Mouse (Mus musculus): ENCODE results near the gene Ppp1r9a.
A peak's percentile ranks its signal among the peaks of the same experiment; 100 is the strongest.

The Ppp1r9a gene

GRCm38 (mm10) chr6:4962197-4962596 lies 59.5 kb downstream of the Ppp1r9a start:
- no peak for DNase-seq

DNA sequence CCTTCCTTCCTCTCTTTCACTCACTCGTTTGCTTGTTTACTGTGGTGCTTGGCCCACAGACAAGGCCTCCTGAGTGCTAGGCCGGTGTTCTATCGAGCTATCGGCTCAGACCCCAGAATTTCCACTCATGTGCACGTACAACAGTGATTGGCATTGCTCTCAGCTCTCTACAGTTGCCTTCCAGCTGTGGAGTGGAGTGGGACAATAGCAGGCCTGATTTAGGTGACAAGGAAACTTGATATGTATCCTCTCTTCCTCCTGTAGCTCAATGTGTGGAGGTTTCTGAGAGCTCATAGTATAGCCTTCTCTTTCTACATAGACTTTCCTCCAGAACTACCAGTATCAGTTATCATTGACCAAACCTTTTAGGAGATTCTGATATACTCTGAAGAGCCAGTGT lies 60.3 kb downstream of the Ppp1r9a start:
- no peak for DNase-seq

- no peak for DNase-seq
Measured at GRCm38 (mm10) chr6:4967236-4967635, 64.5 kb downstream of the Ppp1r9a start.

DNA sequence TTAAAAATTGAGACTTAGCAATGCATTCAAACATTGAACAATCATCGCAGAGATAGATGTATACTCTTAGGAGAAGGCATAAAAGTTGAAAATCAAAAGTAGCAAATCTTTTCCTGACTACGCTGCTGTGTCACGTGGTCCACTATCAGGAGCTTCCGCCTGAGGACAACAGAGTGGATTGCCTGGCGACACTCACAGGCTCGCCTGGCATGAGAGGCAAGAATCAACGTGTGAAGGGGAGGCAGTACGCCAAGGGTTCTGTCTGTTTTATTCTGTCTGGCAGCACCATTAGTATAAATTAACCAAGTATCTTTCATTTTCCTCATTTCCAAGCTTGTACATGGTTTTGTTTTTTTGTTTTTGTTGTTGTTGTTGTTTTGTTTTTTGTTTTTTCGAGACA lies 68.5 kb downstream of the Ppp1r9a start:
- peak in 1 of 2 experiments; percentile 15 for DNase-seq

GRCm38 (mm10) chr6:4972808-4973207 lies 70.1 kb downstream of the Ppp1r9a start:
- DNase-seq: peak; percentile 21 to 28

GRCm38 (mm10) chr6:4973337-4973736 lies 70.6 kb downstream of the Ppp1r9a start:
- no peak for DNase-seq

GRCm38 (mm10) chr6:4977515-4977914 lies 74.8 kb downstream of the Ppp1r9a start:
- no peak for DNase-seq

DNA sequence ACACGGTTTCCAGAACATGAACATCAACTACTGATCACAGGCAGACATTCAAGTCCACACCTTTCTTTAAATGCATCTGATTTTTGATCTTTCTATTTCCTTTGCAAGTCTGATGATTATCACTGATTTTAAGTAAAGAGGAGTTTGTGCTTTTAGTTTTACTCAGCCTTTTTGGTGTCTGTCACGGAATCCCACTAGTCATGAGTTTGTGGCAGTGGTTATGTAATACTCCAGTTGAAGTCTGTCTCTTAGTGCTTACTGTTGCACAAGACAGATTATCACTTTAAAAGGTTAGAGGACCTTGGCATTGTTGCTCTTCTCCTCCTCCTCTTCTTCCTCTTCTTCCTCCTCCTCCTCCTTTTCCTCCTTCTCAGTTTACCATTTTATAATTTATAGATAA lies 75.5 kb downstream of the Ppp1r9a start:
- no peak for DNase-seq

GRCm38 (mm10) chr6:4978897-4979296 lies 76.2 kb downstream of the Ppp1r9a start:
- no peak for DNase-seq

GRCm38 (mm10) chr6:4980113-4980512 lies 77.4 kb downstream of the Ppp1r9a start:
- DNase-seq: no peak

- DNase-seq: no peak
Measured at GRCm38 (mm10) chr6:4982686-4983162, 80.0 kb downstream of the Ppp1r9a start.

DNA sequence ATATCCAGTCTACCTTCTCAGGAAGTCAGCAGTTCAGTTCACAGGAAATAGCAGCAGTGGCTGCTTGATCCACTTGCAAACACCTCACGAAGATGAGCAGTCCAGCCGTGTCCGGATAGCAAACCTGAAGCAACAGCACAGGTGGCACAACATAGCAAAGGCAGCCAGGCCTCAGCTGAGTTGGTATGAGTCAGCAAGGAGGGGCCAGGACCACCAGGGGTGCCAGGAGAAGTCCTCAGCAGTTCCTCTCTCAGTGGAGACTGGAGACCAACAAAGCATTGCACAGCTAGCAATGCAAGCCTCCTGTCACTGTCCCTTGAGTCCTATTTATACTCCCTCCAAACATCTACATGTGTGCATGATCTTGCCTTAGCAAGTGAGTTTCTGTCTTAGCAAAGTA lies 83.0 kb downstream of the Ppp1r9a start:
- no peak for DNase-seq

DNA sequence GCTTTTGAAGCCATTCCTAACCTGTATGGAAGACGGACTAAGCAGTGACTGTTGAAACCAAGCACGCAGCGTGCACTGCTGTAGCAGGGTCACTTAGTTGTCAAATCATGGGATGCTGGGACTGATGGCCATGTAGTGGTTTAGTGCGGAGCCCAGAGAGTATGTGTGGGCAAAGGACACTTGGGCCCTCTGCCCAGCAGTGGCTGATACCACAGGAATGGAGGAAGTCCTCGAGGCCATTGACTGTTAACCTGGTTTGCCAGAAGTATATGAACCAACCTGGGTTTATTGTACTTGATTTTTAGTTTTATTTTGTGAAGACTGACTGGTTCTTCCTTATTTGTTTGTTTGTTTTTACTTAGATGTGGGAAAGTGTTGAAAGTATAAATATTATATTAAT lies 84.4 kb downstream of the Ppp1r9a start:
- DNase-seq: no peak

GRCm38 (mm10) chr6:4988688-4989087 lies 86.0 kb downstream of the Ppp1r9a start:
- DNase-seq: no peak

GRCm38 (mm10) chr6:4992308-4992707 lies 89.6 kb downstream of the Ppp1r9a start:
- DNase-seq: peak in 1 of 2 experiments; percentile 20

DNA sequence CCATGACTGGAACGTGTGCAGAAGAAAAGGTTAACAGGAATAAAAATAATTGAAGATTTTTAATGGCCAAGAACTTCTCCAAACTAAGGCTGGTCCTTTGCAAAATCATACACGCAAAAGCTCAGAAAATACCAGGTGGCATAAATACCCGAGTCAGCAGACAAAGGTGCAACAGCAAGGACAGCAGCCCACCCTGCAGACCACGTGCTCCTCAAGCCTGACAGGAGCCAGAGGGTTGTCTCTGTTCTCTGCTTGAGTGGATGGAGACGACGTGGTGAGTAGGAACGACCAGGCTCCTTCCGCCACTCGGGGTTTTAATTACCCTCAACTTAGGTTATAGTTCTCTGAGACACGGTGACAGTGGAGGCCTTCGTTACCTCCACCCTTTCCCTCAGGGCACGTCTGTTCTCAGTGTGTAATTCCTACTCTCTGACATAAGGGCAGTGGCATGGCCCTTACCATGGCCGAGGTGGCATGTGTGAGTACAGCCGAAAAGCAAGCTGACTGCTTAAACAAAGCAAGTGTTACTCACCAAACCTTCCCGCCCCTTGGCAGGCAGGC lies 91.0 kb downstream of the Ppp1r9a start:
- DNase-seq: no peak

- DNase-seq: no peak
Measured at GRCm38 (mm10) chr6:4994161-4994919, 91.6 kb downstream of the Ppp1r9a start.

DNA sequence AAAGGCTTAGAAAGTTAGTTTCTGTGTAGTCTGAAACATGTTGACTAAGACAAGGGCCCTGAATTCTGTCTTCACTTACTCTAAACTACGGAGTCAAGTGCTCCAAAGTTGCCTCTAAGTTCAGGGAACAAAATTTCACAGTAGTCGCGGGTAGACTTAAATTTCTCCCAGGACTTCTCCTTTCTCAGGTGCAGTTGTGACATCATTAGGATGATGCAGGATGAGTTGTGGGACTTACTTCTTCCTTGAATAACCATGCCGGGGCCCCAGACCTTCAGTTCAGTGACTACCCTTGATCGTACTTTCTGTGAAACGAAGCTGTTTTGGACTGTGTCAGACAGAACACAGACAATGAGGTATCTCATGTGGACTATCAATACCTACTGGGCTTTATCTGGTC lies 94.9 kb downstream of the Ppp1r9a start:
- DNase-seq: no peak

- DNase-seq: no peak
Measured at GRCm38 (mm10) chr6:4998929-4999328, 96.2 kb downstream of the Ppp1r9a start.

DNA sequence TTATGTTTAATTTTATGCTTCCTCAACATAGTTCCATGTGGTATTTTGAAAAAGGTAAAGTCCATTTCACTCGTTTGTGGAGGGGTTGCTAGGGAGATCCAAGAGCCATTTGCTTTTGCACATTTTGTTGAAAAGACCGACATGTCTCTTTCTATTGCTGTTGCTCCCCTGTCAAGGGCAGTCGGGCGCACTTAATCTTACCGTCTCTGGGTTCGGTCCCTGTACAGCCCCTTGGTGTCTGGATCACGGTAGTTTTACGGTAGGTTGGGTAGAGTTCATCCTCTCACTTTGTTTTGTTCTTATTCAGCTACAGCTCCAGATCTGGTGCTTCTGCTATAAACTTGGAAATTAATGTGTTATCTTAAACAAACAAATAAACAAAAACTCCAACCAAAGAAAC lies 98.1 kb downstream of the Ppp1r9a start:
- no peak for DNase-seq

DNA sequence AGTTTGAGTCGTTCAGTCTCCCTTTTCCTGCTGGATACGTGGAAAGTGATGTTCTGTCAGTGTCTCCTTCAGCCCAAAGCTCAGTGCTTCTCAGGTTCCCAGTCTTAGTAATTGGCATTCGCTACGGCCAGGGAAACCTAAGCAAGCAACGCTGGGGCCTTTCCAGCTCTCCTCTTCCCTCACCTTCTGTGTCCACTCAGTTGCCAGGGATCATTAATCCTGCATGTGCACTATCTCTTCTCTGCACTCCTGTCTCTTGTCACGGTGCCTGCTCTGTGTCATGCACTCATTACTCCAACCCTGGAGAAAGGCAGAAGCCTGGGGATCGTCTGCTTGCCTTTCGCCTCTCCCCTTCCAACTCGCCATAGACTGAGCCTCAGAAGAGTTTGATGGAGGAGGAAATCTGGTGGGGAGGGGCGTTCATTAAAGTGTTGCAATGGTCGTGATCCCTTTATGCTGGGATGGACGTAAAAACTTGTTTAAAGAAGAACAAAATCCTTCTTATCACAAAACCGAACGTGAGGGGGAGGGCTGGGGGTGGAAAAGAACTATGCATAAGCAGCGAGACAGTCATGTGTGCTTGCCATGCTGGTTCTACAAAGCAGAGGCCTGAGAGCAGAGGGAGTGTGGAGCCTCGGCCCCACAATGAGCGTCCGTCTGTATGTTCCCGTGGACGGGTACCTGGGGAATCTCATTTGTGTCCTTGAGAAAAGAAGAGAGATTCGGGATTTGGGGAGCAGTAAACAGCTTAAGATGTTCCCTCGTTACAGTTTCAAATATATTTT lies 103.0 kb downstream of the Ppp1r9a start:
- peak; percentile 79 to 81 for DNase-seq

DNA sequence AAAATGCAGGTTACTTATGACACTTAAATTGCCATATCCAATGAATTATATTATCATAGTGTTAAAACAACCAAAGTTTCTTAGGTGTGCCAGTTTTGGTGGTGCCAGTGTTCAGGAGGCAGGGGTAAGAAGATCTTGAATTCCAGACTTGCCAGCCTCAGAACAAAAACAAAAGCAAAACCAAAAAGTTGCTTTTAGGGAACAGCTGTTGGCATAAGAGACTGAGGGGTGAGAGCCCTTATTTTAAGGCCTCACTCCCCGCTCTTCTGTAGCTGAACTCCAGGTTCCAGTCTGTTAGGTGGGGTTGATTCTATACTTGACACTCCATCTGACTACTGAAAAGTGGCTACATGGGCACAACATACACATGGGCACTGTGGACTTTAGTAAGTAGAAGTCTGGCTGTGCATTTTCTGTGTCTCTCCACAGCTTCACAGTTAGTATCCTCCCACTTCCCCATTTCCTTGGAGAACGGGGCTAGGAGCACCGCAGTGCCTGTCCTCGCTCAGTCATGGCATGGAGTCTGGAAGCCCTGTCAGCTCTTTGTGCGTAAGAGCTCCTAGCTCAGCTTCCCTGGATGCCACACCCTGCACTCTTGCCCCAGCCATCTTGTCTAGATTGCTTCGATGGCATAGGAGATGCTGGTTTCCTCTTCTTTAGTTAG lies 103.7 kb downstream of the Ppp1r9a start:
- DNase-seq: no peak

DNA sequence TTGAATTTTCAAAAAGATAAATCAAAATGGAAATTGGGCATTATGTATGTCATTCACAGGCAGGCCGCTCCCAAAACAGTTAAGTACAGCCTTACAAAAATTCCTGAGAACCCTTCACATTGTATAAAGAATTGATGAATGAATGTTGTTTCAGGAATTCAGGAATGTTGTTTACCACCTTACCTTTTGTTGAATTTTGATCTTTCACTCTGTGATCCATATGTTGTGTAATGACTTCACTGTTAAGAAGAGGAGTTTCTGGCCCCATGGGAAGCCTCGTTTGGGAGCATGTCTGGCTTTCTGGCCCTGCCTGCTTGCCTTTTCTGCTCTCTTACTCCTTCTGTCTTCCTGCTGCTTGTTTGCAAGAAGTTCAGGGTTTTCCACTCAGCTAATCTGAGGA lies 105.4 kb downstream of the Ppp1r9a start:
- no peak for DNase-seq

Measured in cerebellum, postnatal 36 days (tissue).